Mouse (Mus musculus): ENCODE data around the gene St6gal1. TPM values are rescaled to one million over a fixed set of nuclear protein-coding genes. Genes with fewer than 3 reads are reported as not detected.

Gene St6gal1
- polyA plus RNA-seq, 1 experiment from 2014 or later: 21.0 TPM

DNA sequence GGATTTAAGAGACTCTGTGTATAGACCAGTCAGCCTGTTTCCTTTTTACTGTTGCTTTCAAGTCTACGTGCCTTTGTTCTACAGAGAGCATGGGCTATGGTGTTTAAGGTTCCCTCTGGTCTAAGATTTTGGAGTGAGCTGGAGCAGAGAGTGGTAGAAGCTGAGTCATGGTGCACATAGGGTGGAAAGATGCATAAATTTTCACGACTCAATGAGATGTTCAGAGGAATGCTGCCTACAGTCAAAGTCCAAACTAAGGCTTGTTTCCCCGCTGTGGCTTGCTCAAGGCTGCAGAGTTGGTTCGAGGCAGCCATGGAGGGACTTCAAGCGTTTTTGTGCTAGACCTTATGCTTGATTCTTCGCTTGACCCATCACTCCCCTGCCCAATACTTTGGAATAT lies 96.0 kb downstream of the St6gal1 start:
- ATAC-seq (ENCODE audit: low read depth): no peak
- H3K4me3 ChIP-seq (ENCODE audit: low read depth, low read length): no peak overlapping the region
- peaks cover 10% of the 10 kb centered on the region for H3K36me3 ChIP-seq (ENCODE audit: control insufficient read depth, insufficient read depth, low read length)
- 95% methylated on average over 6 of the region's 6 CpGs for WGBS
- no peak for DNase-seq (ENCODE audit: low spot score)
- H3K4me1 ChIP-seq (ENCODE audit: control insufficient read depth, insufficient read depth, low read length): 0 out of 2 replicates have a peak, but pooled peaks cover 4% of the 10 kb centered on the region
- H3K4me2 ChIP-seq (ENCODE audit: low read depth, low read length): no peak overlapping the region
- no peak overlapping the region for H3K27ac ChIP-seq (replicated peaks; ENCODE audit: low read depth, low read length)
- no peaks in the 10 kb centered on the region for H3K9me3 ChIP-seq (ENCODE audit: control insufficient read depth, low read length)
- H3K9ac ChIP-seq (ENCODE audit: low read depth, low read length): no peak overlapping the region
- no peaks in the 10 kb centered on the region for H3K27me3 ChIP-seq (replicated peaks; ENCODE audit: control insufficient read depth, insufficient read depth, low read length)

DNA sequence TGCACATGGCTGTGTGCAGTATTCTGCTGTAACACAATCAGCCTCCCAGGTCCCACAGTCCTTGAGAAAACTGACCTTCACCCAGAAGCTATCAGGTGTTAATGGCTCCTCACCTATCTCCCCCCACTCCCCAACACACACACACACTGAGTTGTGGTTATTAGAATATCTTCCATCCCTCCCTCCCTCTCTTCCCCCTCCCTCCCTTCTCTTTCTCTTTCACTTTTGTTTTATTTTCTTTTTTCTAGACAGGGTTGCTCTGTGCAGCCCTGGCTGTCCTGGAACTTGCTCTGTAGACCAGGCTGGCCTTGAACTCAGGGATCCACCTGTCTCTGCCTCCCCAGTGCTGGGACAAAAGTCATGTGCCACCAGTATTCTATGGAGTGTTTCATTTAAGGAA lies 97.9 kb downstream of the St6gal1 start:
- 0 out of 2 replicates have a peak, but pooled peaks cover 4% of the 10 kb centered on the region for H3K4me1 ChIP-seq (ENCODE audit: control insufficient read depth, insufficient read depth, low read length)
- no peak overlapping the region for H3K27ac ChIP-seq (replicated peaks; ENCODE audit: low read depth, low read length)
- H3K4me3 ChIP-seq (ENCODE audit: low read depth, low read length): no peak overlapping the region
- peaks cover 10% of the 10 kb centered on the region for H3K36me3 ChIP-seq (ENCODE audit: control insufficient read depth, insufficient read depth, low read length)
- no peaks in the 10 kb centered on the region for H3K9me3 ChIP-seq (ENCODE audit: control insufficient read depth, low read length)
- no peak for DNase-seq (ENCODE audit: low spot score)
- no peak overlapping the region for H3K4me2 ChIP-seq (ENCODE audit: low read depth, low read length)
- no peak for ATAC-seq (ENCODE audit: low read depth)
- H3K9ac ChIP-seq (ENCODE audit: low read depth, low read length): no peak overlapping the region
- H3K27me3 ChIP-seq (replicated peaks; ENCODE audit: control insufficient read depth, insufficient read depth, low read length): no peaks in the 10 kb centered on the region

DNA sequence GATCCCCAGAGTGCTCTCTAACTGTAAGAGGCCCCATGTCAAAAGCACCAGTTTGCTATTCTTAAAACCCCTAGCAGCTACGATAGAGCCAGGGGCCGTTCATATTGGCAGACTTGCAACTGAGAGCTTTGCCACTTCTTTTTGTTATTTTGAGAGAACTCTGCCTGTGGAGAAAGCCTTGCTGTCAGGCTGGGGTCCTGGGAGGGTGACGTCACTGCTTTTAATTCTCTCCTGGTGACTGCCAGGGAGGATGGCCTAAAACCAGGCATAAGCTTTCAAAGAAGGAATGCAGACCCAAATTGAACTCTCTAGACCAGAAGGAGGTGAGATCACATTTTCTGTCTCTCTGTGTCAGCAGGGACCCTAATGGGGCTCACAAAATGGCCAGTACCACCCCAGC lies 99.4 kb downstream of the St6gal1 start:
- DNase-seq (ENCODE audit: low spot score) (peak; percentile 35), ATAC-seq (ENCODE audit: low read depth) (no peak)
- Histone ChIP-seq H3K4me2 (ENCODE audit: low read depth, low read length) (no peak overlapping the region), H3K27ac (replicated peaks; ENCODE audit: low read depth, low read length) (no peak overlapping the region), H3K4me3 (ENCODE audit: low read depth, low read length) (no peak overlapping the region), H3K4me1 (ENCODE audit: control insufficient read depth, insufficient read depth, low read length) (0 out of 2 replicates have a peak, but pooled peaks cover 4% of the 10 kb centered on the region), H3K9me3 (ENCODE audit: control insufficient read depth, low read length) (no peaks in the 10 kb centered on the region), H3K27me3 (replicated peaks; ENCODE audit: control insufficient read depth, insufficient read depth, low read length) (no peaks in the 10 kb centered on the region), H3K9ac (ENCODE audit: low read depth, low read length) (no peak overlapping the region), H3K36me3 (ENCODE audit: control insufficient read depth, insufficient read depth, low read length) (peaks cover 20% of the 10 kb centered on the region)
- WGBS: 30% methylated on average over 3 of the region's 3 CpGs

DNA sequence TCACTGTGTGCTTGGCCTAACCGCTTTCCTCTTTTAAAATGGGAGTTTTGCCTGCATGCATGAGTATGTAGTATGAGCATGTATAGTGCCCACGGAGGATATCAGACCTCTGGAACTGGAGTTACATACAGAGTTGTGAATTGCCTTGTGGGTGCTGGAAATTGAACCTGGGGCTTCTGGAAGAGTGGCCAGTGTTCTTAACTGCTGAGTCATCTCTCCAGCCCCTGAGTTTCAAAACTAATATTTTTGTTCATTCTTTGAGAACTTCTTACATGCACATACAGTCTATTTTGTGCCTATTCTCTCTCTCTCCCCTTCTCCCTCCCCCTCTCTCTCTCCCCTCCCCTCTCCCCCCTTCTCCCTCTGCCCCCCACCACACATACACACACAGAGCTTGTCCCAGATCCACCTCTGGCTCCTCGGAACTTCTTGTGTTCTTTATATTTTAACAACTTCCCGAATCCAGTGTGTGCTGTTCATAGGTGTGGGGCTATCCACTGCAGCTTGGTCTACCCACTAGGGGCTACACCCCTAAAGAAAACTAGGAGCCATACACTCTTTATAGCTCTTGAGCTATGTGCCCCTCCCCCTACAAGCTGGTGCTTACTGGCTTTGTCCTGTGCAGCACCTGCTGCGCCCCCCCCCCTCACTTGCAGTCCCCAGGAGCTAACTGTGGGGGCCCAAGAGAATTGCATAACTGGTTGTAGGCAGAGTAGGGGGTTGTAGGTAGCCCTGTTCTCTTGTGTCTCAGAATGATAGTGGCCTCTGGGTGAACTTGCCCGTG lies 100.5 kb downstream of the St6gal1 start:
- no peak overlapping the region for H3K4me3 ChIP-seq (ENCODE audit: low read depth, low read length)
- no peak overlapping the region for H3K27ac ChIP-seq (replicated peaks; ENCODE audit: low read depth, low read length)
- H3K36me3 ChIP-seq (ENCODE audit: control insufficient read depth, insufficient read depth, low read length): peaks cover 23% of the 10 kb centered on the region
- WGBS: 75% methylated on average over 6 of the region's 6 CpGs
- H3K4me1 ChIP-seq (ENCODE audit: control insufficient read depth, insufficient read depth, low read length): 0 out of 2 replicates have a peak, but pooled peaks cover 4% of the 10 kb centered on the region
- H3K27me3 ChIP-seq (replicated peaks; ENCODE audit: control insufficient read depth, insufficient read depth, low read length): no peaks in the 10 kb centered on the region
- no peaks in the 10 kb centered on the region for H3K9me3 ChIP-seq (ENCODE audit: control insufficient read depth, low read length)
- no peak overlapping the region for H3K9ac ChIP-seq (ENCODE audit: low read depth, low read length)
- H3K4me2 ChIP-seq (ENCODE audit: low read depth, low read length): no peak overlapping the region
- ATAC-seq (ENCODE audit: low read depth): peak; percentile 55
- DNase-seq (ENCODE audit: low spot score): no peak

DNA sequence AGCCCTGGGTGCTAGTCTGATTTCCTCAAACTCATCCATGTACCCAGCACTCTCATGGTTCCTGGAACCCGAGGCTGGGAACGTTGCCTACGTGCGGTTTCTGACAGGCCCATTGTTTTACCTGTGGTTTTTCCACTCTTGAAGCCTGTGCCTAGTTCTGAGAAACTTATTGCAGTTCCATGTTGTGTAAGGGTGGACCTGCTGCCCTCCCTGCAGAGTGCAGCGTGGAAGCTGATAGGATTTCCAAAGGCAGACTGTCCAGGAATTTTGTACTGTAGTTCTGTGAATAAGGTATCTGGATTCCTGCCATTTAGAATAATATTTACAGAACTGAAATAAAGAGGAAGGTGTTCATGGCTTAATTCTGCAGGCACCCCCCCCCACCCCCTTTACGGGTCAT lies 102.1 kb downstream of the St6gal1 start:
- 89% methylated on average over 6 of the region's 6 CpGs for WGBS

DNA sequence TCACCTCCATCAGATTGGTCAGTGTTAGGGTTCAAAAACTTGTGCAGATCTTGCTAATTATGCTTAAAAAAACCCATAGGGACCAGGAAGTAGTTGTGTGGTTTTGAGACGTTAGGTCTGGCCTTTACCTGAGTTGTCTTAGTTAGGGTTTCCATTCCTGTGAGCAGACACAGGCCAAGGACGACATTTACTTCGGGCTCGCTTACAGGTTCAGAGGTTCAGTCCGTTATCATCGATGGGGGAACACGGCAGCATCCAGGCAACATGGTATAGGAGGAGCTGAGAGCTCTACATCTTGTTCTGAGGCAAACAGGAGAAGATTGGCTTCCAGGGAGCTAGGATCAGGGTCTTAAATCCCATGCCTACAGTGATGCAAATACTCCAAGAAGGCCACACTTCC lies 102.7 kb downstream of the St6gal1 start:
- 0 out of 2 replicates have a peak, but pooled peaks cover 4% of the 10 kb centered on the region for H3K4me1 ChIP-seq (ENCODE audit: control insufficient read depth, insufficient read depth, low read length)
- no peak overlapping the region for H3K4me2 ChIP-seq (ENCODE audit: low read depth, low read length)
- WGBS: 92% methylated on average over 7 of the region's 7 CpGs
- no peak overlapping the region for H3K4me3 ChIP-seq (ENCODE audit: low read depth, low read length)
- no peak overlapping the region for H3K9ac ChIP-seq (ENCODE audit: low read depth, low read length)
- DNase-seq (ENCODE audit: low spot score): no peak
- H3K27me3 ChIP-seq (replicated peaks; ENCODE audit: control insufficient read depth, insufficient read depth, low read length): no peaks in the 10 kb centered on the region
- ATAC-seq (ENCODE audit: low read depth): no peak
- H3K27ac ChIP-seq (replicated peaks; ENCODE audit: low read depth, low read length): no peak overlapping the region
- peaks cover 14% of the 10 kb centered on the region; the same call in 1 of the 2 replicates for H3K36me3 ChIP-seq (ENCODE audit: control insufficient read depth, insufficient read depth, low read length)
- no peaks in the 10 kb centered on the region for H3K9me3 ChIP-seq (ENCODE audit: control insufficient read depth, low read length)

More for the DNA sequence above, 102.1 kb downstream of the St6gal1 start:
- H3K27me3 ChIP-seq (replicated peaks; ENCODE audit: control insufficient read depth, insufficient read depth, low read length): no peaks in the 10 kb centered on the region
- DNase-seq (ENCODE audit: low spot score) (no peak), ATAC-seq (ENCODE audit: low read depth) (no peak)
- H3K9me3 ChIP-seq (ENCODE audit: control insufficient read depth, low read length): no peaks in the 10 kb centered on the region
- no peak overlapping the region for H3K9ac ChIP-seq (ENCODE audit: low read depth, low read length)
- no peak overlapping the region for H3K4me2 ChIP-seq (ENCODE audit: low read depth, low read length)
- no peak overlapping the region for H3K27ac ChIP-seq (replicated peaks; ENCODE audit: low read depth, low read length)
- no peak overlapping the region for H3K4me3 ChIP-seq (ENCODE audit: low read depth, low read length)
- peaks cover 16% of the 10 kb centered on the region for H3K36me3 ChIP-seq (ENCODE audit: control insufficient read depth, insufficient read depth, low read length)
- 0 out of 2 replicates have a peak, but pooled peaks cover 4% of the 10 kb centered on the region for H3K4me1 ChIP-seq (ENCODE audit: control insufficient read depth, insufficient read depth, low read length)

DNA sequence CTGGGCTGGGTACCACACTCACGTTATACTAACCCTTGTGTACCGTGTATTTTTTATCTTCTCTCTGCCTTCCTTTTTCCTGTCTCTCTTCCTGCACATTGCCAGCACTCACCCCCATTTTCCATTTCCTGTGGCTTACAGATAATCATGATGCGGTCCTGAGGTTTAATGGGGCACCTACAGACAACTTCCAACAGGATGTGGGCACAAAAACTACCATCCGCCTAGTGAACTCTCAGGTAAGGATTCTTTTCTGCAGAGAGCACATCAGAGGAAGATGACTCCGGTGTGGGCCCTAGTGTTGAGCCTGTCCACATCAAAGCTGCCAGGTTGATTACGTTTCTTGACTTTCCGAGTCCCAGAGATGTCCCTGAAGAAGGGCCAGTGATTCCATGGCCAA lies 103.7 kb downstream of the St6gal1 start:
- H3K27me3 ChIP-seq (replicated peaks; ENCODE audit: control insufficient read depth, insufficient read depth, low read length): no peaks in the 10 kb centered on the region
- WGBS: 91% methylated on average over 7 of the region's 7 CpGs
- no peak overlapping the region for H3K4me3 ChIP-seq (ENCODE audit: low read depth, low read length)
- peaks cover 14% of the 10 kb centered on the region; the same call in 1 of the 2 replicates for H3K36me3 ChIP-seq (ENCODE audit: control insufficient read depth, insufficient read depth, low read length)
- H3K27ac ChIP-seq (replicated peaks; ENCODE audit: low read depth, low read length): no peak overlapping the region
- no peak overlapping the region for H3K9ac ChIP-seq (ENCODE audit: low read depth, low read length)
- no peak for ATAC-seq (ENCODE audit: low read depth)
- DNase-seq (ENCODE audit: low spot score): no peak
- H3K4me1 ChIP-seq (ENCODE audit: control insufficient read depth, insufficient read depth, low read length): 0 out of 2 replicates have a peak, but pooled peaks cover 4% of the 10 kb centered on the region
- no peaks in the 10 kb centered on the region for H3K9me3 ChIP-seq (ENCODE audit: control insufficient read depth, low read length)
- no peak overlapping the region for H3K4me2 ChIP-seq (ENCODE audit: low read depth, low read length)

DNA sequence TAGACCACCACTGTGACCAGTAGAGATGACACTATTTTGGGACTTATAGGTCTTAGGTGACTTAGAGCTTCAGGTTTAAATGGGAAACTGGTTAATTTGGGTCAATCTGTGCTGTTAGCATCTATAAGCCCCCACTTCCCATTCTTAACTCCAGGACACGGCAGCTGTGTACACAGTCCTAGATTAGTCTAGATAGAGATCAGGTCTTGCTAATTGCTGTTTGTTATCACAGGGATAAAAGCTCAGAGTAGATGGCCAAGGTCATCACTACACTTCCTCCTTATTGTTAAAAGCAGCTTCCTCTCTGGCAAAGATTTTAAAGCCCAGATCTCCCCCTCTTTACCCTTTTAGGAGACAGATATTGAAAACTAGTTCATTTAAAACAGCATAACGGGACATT lies 107.6 kb downstream of the St6gal1 start:
- no peak overlapping the region for H3K27ac ChIP-seq (replicated peaks; ENCODE audit: low read depth, low read length)
- ATAC-seq (ENCODE audit: low read depth) (no peak), DNase-seq (ENCODE audit: low spot score) (no peak)
- no peak overlapping the region for H3K9ac ChIP-seq (ENCODE audit: low read depth, low read length)
- peaks cover 14% of the 10 kb centered on the region; the same call in 1 of the 2 replicates for H3K36me3 ChIP-seq (ENCODE audit: control insufficient read depth, insufficient read depth, low read length)
- WGBS: 61% methylated on average over 2 of the region's 2 CpGs
- no peaks in the 10 kb centered on the region for H3K27me3 ChIP-seq (replicated peaks; ENCODE audit: control insufficient read depth, insufficient read depth, low read length)
- no peaks in the 10 kb centered on the region for H3K9me3 ChIP-seq (ENCODE audit: control insufficient read depth, low read length)
- no peak overlapping the region for H3K4me3 ChIP-seq (ENCODE audit: low read depth, low read length)
- no peak overlapping the region for H3K4me2 ChIP-seq (ENCODE audit: low read depth, low read length)
- no peaks in the 10 kb centered on the region for H3K4me1 ChIP-seq (ENCODE audit: control insufficient read depth, insufficient read depth, low read length)

DNA sequence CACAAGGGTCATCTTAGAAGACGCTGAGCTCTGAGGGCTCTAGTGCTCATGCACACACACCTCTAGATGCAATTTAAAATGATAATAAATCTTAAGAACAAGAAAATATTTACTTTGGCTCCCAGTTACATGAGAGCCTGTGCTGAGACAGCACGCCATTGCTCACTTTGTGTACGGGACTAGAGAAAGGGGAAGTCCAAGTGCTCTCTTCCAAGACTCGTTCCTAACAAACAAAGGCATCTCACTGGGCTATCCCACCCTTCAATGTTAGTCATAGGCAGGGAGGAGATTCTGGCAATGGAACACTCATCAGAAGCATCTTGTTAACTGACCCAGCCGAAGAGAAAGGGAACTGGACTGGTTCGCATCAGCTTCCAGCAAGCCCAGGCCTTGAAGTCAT lies 108.1 kb downstream of the St6gal1 start:
- 78% methylated on average over 6 of the region's 6 CpGs for whole genome bisulfite sequencing
- Histone ChIP-seq H3K27ac (replicated peaks; ENCODE audit: low read depth, low read length) (no peak overlapping the region), H3K9me3 (ENCODE audit: control insufficient read depth, low read length) (no peaks in the 10 kb centered on the region), H3K4me2 (ENCODE audit: low read depth, low read length) (no peak overlapping the region), H3K4me3 (ENCODE audit: low read depth, low read length) (no peak overlapping the region), H3K27me3 (replicated peaks; ENCODE audit: control insufficient read depth, insufficient read depth, low read length) (no peaks in the 10 kb centered on the region), H3K36me3 (ENCODE audit: control insufficient read depth, insufficient read depth, low read length) (peaks cover 14% of the 10 kb centered on the region; the same call in 1 of the 2 replicates), H3K4me1 (ENCODE audit: control insufficient read depth, insufficient read depth, low read length) (no peaks in the 10 kb centered on the region), H3K9ac (ENCODE audit: low read depth, low read length) (no peak overlapping the region)
- no peak for DNase-seq (ENCODE audit: low spot score)
- no peak for ATAC-seq (ENCODE audit: low read depth)
